Comparison of ENCODE assay signal across 8 mouse cellular contexts in the genomic region with DNA sequence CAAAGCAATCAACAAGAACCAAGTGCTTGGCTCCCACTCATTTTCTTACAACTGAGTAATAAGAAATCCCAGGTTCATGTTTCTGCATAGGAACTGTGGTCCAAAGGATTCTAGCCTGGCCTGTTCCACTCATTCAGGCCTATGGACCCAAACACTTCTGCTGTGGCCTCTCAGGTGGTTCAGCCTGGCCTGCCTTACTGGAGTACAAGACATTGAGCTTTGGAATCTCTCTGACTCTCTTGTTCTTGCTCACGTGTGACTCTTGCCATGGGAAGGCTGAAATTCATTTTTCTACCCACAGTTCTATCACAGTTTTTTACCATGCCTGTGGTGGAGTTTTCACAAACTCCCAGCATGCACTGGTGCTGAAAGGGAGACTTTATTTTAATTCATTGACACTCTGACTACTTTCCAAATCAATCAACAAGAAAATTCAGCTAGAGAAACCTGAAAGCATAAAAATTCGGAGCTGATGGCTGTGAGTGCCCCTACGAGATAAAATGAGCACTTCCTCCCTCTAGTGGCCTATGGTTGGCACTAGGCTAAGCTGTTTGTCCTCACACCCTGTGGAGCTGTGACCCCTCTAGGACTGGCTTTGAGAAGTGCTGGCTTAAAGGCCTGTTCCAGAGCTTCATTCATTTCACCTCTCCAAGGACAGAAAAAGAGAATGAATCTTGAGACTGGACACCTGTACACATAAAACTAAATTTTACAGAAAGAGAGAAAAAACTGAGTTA. TPM values are rescaled to one million over a fixed set of nuclear protein-coding genes. Genes with fewer than 3 reads are reported as not detected.
DNase-seq lines count a peak whose midpoint lies in the region; ATAC-seq and TF ChIP-seq lines count a peak whose summit lies in the region.

No protein-coding gene starts in this region.

- H3K4me3 ChIP-seq in neural tube, embryonic 11.5 days (ENCODE audit: low read depth, low read length): no peak overlapping the region
- H3K4me3 ChIP-seq in neural tube, embryonic 15.5 days (replicated peaks): no peak overlapping the region
- no peak overlapping the region for H3K4me3 ChIP-seq in embryonic fibroblast, embryonic 13.5 days (ENCODE audit: insufficient read depth, low read length)
- no peak overlapping the region for H3K4me3 ChIP-seq in liver, embryonic 12.5 days
- H3K4me3 ChIP-seq in forebrain, embryonic 10.5 days: no peak overlapping the region

- H3K27me3 ChIP-seq in neural tube, embryonic 11.5 days (ENCODE audit: control insufficient read depth, insufficient read depth, low read length): no peaks in the 10 kb centered on the region
- H3K27me3 ChIP-seq in neural tube, embryonic 15.5 days (replicated peaks): no peaks in the 10 kb centered on the region
- no peaks in the 10 kb centered on the region for H3K27me3 ChIP-seq in liver, embryonic 12.5 days (replicated peaks)
- H3K27me3 ChIP-seq in splenic B cell, adult 2 months (ENCODE audit: control insufficient read depth, insufficient read depth, low read length, poor library complexity, severe bottlenecking): no peaks in the 10 kb centered on the region
- no peaks in the 10 kb centered on the region for H3K27me3 ChIP-seq in forebrain, embryonic 10.5 days (ENCODE audit: poor library complexity, severe bottlenecking)

- 36% methylated on average over 3 of the region's 3 CpGs for WGBS in neural tube, embryonic 11.5 days
- 39% methylated on average over 3 of the region's 3 CpGs for WGBS in neural tube, embryonic 15.5 days
- 23% methylated on average over 3 of the region's 3 CpGs for WGBS in liver, embryonic 12.5 days (ENCODE audit: insufficient replicate concordance)
- WGBS in forebrain, embryonic 10.5 days: 37% methylated on average over 3 of the region's 3 CpGs

- TF ChIP-seq CTCF in embryonic fibroblast, embryonic 13.5 days (IDR thresholded peaks at IDR 0.05; ENCODE audit: borderline replicate concordance, insufficient read depth, low read length): peak; percentile 46; the same call in 1 of the 2 replicates

- H3K9ac ChIP-seq in neural tube, embryonic 11.5 days (ENCODE audit: low read length): no peak overlapping the region
- no peak overlapping the region for H3K9ac ChIP-seq in neural tube, embryonic 15.5 days (replicated peaks)
- no peak overlapping the region for H3K9ac ChIP-seq in liver, embryonic 12.5 days

- no peaks in the 10 kb centered on the region for H3K4me1 ChIP-seq in neural tube, embryonic 11.5 days (ENCODE audit: control insufficient read depth, insufficient read depth, low read length)
- no peaks in the 10 kb centered on the region for H3K4me1 ChIP-seq in neural tube, embryonic 15.5 days
- H3K4me1 ChIP-seq in embryonic fibroblast, embryonic 13.5 days (ENCODE audit: control insufficient read depth, insufficient read depth, low read length): peaks cover 6% of the 10 kb centered on the region
- peaks cover 17% of the 10 kb centered on the region for H3K4me1 ChIP-seq in liver, embryonic 12.5 days
- H3K4me1 ChIP-seq in forebrain, embryonic 10.5 days: no peaks in the 10 kb centered on the region

- H3K27ac ChIP-seq in neural tube, embryonic 11.5 days (ENCODE audit: low read depth, low read length): no peak overlapping the region
- H3K27ac ChIP-seq in neural tube, embryonic 15.5 days (replicated peaks): no peak overlapping the region
- no peak overlapping the region for H3K27ac ChIP-seq in embryonic fibroblast, embryonic 13.5 days (ENCODE audit: insufficient read depth, low read length)
- no peak overlapping the region for H3K27ac ChIP-seq in liver, embryonic 12.5 days
- no peak overlapping the region for H3K27ac ChIP-seq in forebrain, embryonic 10.5 days

- no peak for ATAC-seq in neural tube, embryonic 11.5 days (ENCODE audit: insufficient read depth, low FRiP score, low TSS enrichment)
- no peak for ATAC-seq in neural tube, embryonic 15.5 days (ENCODE audit: low FRiP score)
- peak; percentile 82 for ATAC-seq in liver, embryonic 12.5 days

- no peak for TF ChIP-seq POLR2A in embryonic fibroblast, embryonic 13.5 days (IDR thresholded peaks at IDR 0.05; ENCODE audit: low read depth, low read length)

- DNase-seq in neural tube, embryonic 11.5 days (ENCODE audit: low spot score): peak; percentile 28
- peak; percentile 50 for DNase-seq in R1 (ENCODE audit: low read depth, low spot score)
- DNase-seq in kidney, adult 9 months: peak; percentile 67
- DNase-seq in splenic B cell, adult 2 months (ENCODE audit: low read depth, low spot score): peak; percentile 85
- DNase-seq in forebrain, embryonic 10.5 days (ENCODE audit: extremely low spot score, low spot score): no peak

- H3K4me2 ChIP-seq in neural tube, embryonic 11.5 days (ENCODE audit: low read depth): no peak overlapping the region
- no peak overlapping the region for H3K4me2 ChIP-seq in neural tube, embryonic 15.5 days
- no peak overlapping the region for H3K4me2 ChIP-seq in liver, embryonic 12.5 days

- no peaks in the 10 kb centered on the region for H3K36me3 ChIP-seq in neural tube, embryonic 11.5 days (ENCODE audit: control insufficient read depth, insufficient read depth, low read length)
- no peaks in the 10 kb centered on the region for H3K36me3 ChIP-seq in neural tube, embryonic 15.5 days
- no peaks in the 10 kb centered on the region for H3K36me3 ChIP-seq in liver, embryonic 12.5 days
- H3K36me3 ChIP-seq in splenic B cell, adult 2 months (ENCODE audit: control insufficient read depth, insufficient read depth, low read length, poor library complexity, severe bottlenecking): no peaks in the 10 kb centered on the region
- no peaks in the 10 kb centered on the region for H3K36me3 ChIP-seq in forebrain, embryonic 10.5 days (replicated peaks)

- H3K9me3 ChIP-seq in neural tube, embryonic 11.5 days (ENCODE audit: control insufficient read depth, low read length): no peaks in the 10 kb centered on the region
- no peaks in the 10 kb centered on the region for H3K9me3 ChIP-seq in neural tube, embryonic 15.5 days (replicated peaks)
- H3K9me3 ChIP-seq in liver, embryonic 12.5 days (replicated peaks): no peaks in the 10 kb centered on the region
- H3K9me3 ChIP-seq in forebrain, embryonic 10.5 days: no peaks in the 10 kb centered on the region

RNA-seq across cellular contexts. Expression of a gene that starts 52.0 kb away (rescaled TPM):
- polyA plus RNA-seq in neural tube, embryonic 11.5 days (2014; fragmentation: Nextera tagmentation; extraction: Ambion mirVana): 1.9 and 2.8 TPM in 2 replicates
- 1.4 and 3.1 TPM in 2 replicates for polyA plus RNA-seq in neural tube, embryonic 15.5 days (2015; fragmentation: Nextera tagmentation; extraction: Ambion mirVana)
- 6.4 and 12.0 TPM in 2 replicates for polyA plus RNA-seq in embryonic fibroblast, embryonic 13.5 days (2011; ENCODE audit: insufficient read length, low read depth, missing spikeins)
- polyA plus RNA-seq in liver, embryonic 12.5 days (2016; fragmentation: Nextera tagmentation; extraction: Ambion mirVana): 14.7 and 14.9 TPM in 2 replicates
- polyA plus RNA-seq in forebrain, embryonic 10.5 days (2016; fragmentation: Nextera tagmentation; extraction: Ambion mirVana): 0.87 and 1.2 TPM in 2 replicates
